Mouse (Mus musculus) adrenal gland, postnatal 25 days (tissue): Measurements from ENCODE around the gene Fbxl2. TPM values are rescaled to one million over a fixed set of nuclear protein-coding genes. Genes with fewer than 3 reads are reported as not detected.

Source experiments
- DNase-seq: peaks from one replicate; pipeline ENCODE4 v3.0.0; 2021; ENCODE audit warnings: mixed read lengths
- total RNA-seq: library from RNA; stranded (reverse); gene quantifications from 2 replicates; pipeline ENCODE4 v1.2.3, GENCODE M21; 2021

Gene Fbxl2
- total RNA-seq, 1 experiment from 2014 or later = 2.7 TPM

DNA sequence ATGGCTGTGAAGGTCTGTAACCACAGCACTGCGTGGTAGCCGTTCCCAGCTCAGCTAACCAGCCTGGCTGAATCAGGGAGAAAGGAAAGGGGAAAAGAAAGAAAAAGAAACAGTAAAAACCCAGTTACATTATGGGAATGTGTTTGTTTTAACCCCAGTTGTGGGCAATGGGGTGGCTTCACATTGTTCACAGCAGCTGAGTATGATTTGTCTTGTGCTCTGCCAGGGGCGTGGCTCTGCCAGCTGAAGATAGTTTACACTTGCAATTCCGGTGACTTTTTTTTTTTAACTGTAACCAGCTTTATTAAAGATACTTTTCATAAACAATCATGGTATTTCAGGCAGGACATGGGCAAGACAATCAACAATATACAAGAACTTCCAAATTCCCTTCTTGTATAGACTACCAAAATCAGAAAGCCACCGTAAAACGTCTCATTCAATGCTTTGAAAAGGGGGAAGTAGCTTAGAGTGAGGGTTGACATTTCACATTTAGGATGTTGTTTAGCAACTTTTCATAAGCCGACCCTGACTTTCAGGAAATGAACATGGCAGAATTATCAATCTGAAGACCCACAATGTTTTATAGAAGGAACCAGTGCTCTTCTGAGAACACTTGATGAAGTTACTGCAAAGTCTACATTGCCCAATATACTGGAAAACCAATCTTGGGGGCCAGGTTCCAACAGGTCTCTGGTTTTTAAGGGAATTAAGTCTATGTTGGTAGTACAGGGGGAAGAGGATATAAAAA, 26.8 kb downstream of the Fbxl2 start:
- no peak for DNase-seq

DNA sequence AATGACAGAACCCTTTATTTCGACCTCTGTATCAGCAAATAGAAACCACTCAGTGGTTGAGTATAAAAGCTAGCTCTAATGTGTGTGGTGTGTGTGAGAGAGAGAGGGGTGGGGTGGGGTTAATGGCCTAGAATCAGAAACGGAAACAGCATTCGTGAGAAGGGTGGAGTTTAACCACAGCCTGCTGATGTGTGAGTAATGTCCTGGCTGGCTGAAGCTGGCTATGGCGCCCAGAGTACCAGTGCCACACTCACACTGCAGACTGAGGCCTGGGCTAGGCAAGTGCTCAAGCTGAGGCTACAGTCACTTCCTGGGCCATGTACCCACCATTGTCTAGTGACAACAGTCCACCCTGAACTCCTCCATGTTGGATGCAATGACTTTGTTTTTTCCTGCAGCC, 29.6 kb downstream of the Fbxl2 start:
- DNase-seq = no peak

DNA sequence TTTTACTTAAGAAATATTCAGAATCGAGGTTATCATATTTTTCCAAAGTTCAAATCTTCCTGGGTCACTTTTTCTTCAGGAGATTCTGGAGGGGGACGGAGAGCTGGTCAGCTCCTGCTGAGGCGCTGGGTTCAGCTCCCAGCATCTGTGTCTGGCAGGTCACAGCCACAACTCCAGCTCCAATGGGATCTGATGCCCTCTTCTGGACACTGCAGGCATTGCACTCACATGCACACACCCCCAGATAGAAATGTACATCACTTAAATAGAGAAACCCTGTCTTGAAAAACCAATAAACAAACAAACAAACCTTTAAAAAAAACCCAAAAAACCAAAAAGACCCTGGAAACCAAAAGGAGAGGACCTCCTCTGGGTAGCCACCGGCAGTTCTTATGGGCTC, 30.3 kb downstream of the Fbxl2 start:
- no peak for DNase-seq

DNA sequence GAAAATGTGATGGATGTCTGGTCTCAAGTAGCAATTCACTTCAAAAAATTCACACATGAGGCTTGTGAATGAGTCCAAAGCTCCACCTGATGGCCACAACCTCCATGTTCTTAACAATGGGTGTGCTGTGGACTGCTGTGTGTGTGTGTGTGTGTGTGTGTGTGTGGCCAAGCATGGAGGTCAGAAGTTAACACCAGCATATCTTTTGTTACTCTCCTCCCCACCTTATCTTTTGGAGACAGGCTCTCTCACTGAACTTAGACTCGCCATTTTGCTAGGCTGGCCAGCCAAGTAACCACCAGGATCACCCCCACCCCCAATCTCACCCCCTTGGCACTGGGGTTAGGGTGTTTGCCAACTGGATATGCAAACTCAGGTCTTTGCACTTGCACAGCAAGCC, 32.0 kb downstream of the Fbxl2 start:
- no peak for DNase-seq

DNA sequence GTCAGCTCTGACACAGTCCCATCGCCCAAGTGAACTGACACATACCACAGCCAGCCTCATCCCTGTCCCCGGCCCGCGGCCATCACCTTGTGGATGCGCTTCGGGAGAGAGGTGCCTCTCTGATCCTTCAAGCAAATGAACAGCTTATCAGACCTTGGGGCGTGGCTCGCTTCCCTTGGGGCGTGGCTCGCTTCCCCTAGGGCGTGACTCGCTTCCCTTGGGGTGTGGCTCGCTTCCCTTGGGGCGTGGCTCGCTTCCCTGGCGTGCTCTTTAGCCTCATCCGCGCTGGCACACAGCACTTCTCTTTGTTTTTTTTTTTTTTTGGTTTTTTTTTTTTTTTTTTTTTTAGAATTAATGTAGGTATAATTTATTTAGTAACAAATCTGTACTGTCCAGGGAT, 34.8 kb downstream of the Fbxl2 start:
- no peak for DNase-seq

DNA sequence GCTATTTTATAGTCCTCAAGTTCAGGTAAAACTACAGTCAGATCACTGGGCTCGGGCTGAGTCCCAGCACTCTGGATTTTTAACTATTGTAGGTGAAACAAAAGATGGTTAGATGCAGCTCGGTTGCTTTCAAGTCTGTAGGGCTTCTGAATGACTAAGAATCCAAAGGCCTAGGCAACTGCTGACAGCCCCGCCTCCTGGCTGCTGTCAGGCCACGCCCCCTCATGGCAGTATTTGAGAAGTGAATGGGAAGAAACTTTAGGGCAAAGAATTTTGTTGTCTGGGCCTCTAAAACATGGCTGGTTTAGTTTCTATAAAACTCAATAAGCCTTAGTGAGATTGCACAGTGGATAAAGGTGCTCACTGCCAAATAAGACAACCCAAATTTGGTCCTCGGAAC, 36.5 kb downstream of the Fbxl2 start:
- no peak for DNase-seq

DNA sequence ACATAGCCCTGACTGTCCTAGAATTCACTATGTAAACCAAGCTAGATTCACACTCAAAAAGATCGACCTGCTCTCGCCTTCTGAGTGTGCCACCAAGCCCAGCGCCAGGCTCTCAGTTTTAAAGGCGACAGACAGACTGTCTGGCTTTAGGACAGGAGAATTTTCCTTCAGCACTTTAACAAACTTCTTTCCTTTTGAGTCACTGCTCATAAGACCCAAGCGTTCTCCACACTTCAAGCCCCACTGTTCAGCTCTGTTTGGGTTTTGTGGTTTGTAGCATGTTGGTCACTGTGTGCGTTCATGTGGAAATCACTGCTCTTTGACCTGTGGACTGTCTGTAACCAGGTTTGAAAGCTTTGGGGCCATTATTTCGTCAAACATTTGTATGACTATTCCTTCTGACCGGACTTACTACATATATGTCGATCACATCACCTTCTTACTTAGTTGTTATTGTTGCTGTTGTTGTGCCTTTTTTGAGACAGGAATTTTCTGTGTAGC, 38.1 kb downstream of the Fbxl2 start:
- DNase-seq = no peak

DNA sequence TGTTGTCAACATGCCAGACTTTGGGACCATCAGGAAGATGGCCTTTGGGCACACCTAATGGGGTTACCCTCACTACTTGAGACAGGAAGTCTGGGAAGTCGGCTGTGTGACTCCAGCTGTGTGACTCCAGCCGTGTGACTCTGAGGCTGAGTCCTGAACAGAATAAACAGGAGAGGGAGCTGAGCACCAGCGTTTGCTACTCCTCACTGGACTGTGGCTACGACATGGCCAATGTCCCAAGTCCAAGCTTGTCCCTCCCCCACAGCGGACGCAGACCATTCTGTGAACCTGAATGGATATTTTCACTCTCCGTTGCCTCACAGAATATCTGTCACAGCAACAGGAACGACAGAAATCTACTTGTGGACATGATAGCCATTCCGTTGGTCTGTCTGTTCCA, 39.2 kb downstream of the Fbxl2 start:
- no peak for DNase-seq

DNA sequence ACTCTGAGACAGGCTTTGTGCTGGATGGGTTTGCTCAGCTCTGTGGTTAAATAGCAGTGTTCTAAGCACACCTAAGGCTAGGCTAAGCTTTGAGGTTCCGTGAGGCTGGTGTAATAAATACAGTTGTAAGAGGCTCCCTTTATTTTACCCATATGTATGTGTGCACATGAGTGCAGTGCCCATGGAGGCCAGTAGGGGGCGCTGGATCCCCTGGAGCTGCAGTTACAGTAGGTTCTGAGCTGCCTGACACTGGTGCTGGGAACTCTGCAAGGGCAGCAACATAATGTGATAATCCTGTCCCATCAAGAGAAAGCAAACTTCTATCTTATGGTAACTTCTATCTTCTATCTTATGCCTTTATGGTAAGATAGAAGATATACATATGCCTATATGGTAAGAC, 47.7 kb downstream of the Fbxl2 start:
- no peak for DNase-seq

DNA sequence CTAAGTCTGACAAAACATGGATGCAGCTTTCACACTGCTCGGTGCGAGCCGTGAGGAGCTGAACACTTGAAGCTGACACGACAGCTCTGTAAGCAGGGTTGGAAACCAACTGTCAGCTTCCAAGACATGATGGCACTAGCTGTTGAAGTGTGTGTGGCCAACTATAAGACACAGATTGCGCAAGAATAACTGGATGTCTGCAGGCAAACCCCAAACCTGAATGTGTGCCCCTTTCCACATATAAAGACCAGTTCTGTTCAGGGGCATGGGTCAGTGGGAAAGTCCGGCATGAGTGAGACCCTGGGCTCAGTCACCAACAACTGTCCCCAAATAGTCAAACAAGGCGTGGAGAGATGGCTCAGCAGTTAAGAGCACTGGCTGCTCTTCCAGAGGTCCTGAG, 53.2 kb downstream of the Fbxl2 start:
- DNase-seq = no peak

DNA sequence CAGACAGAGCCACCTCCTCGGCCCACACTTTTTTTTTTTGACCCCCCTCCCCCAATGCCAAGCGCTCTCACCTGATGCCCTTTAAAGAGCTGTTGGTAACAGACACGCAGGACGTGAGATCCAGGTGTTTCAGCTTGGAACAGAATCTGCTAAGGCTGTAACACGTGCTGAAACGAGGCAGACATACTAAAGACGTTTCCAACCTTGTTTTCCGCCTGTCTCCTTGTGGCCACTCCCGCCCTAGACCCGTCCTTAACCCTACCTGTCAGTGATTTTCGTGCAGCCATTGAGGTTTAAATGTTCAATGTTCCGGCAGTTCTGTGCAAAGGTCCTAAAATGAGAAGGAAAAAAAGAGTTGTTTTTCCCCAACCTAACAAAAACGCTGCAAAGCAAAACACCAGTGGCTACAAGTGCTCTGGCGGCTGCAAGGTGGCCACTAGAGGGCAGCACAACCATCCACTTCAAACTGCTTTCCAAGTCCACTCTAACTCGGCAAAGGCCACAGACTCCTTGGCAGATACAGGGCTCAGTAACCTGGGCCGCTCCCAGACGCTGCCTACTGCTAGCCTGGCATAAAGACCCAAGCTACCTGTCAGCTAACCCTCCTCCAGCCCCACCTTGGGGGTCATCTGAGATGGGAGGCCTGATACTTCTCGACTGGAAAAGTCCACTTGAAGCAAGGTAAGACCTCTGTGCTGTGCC, 55.3 kb downstream of the Fbxl2 start:
- DNase-seq = peak; percentile 84

DNA sequence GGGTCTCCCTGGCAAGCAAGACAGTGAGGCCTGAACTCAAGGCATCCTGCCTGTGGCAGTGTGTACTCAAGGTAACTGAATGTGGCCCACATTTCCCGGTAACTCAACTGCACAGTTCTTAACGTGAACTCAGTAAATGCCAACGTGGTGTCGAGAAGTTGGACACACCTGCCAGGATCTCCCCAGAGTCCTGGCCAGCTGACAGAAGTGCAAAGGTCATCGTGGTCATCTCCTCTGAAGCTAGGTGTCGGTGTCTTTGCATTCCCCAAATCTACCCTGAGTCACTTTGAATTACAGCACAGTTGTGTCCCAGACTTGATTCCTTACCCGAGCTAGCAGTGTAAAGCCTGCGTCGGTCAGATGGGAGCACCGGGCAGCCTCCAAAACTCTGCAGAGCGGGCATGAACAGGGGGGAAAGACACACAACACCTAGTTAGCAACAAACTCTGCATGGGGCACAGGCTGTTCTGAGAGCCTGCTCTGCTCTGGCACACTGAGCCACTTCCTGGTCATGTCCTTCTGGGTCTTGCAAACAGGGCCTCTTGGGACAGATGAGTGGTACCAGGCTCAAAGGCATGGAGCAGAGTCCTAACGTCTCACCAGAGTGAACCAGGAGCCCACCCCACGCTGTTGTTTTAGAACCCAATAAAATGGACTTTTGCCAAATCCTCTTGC, 60.9 kb downstream of the Fbxl2 start:
- DNase-seq = no peak

DNA sequence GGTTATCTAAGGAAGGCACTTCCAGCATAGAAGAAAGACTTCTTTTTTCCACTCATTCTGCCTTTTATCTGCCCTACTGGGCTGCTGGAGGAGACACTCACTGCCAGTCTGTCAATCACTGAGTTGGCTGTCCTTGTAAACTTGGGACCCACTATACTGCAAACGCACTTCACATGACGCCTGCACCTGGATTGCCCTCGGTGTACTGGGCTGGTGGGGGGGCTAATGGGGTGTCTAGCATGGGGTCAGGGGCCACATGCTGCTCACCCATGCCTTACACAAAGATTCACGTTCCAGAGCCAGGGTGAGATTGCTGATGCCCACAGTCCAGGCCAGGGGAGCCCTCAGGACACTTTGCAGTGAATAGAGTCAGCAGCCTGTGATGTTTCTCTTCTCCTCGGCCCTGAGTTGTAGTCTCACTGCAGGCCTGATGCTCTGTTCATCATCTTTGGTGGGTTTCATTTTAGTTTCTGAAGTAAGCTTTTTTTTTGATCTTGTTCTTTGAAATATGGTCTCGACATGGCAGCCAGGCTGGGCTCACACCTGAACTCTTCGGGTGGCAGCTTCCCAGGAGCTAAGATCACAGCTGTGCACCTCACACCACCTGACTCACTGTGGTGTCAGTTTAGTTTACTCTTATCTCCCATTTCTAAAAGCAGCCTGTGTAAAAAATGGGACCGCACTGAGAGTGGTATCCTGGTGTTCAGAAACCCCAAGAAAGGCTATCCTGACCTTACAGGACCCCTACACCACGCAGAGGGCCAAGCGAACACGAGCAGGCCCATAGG, 62.9 kb downstream of the Fbxl2 start:
- DNase-seq = no peak

DNA sequence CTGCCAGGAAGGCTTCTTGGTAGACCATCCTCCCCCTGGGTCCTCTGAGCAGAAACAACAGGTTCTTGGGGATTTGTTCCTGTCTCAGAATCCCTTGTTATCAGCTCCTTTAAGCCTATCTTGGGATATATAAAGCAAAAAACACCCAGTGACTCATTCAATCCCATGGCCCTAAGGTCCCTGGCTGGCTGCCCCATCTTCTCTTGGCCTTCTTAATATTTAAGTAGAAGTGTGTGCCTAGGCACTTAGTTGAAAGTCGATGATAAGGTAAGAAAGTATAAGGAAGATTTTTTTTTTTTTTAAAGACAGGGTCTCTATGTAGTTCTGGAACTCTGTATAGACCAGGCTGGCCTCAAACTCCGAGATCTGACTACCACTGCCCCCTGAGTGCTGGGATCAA, 63.5 kb downstream of the Fbxl2 start:
- no peak for DNase-seq

DNA sequence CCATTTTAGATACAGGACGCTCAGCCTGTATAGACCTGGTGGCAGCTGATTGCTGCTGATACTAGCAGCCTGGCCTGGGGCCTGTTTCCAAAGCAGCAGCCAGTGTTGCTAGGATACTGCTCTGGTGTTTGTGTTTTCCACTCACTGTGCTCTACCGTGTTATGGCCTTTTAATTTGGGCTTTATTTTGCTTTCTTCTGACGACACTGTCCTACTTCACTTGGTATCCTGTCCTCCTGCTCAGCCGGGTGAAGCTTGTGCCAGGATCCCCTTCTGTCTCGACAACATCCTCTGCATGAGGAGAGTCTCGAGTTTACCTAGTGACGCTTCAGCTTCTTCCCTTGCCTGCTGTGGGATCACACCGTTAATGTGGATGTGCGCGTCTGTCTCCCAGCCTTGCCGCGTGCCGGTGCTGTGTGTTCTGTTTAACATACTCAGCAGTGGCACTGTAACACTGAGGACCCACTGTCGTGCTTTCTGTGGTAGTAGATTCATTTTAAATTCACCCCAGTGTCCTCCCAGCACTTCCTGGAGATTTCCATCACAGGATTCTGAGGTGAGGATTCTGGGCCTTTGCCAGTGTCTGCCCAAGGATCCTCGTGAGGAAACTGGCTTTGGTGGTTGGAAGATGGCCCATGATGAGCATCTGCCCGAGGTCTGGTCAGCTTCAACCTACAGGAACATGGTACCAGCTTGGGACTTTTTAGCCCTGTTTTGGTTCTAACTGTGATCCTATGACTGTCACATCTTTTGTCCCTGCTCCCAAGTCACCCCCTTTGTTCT, 64.7 kb downstream of the Fbxl2 start:
- no peak for DNase-seq

DNA sequence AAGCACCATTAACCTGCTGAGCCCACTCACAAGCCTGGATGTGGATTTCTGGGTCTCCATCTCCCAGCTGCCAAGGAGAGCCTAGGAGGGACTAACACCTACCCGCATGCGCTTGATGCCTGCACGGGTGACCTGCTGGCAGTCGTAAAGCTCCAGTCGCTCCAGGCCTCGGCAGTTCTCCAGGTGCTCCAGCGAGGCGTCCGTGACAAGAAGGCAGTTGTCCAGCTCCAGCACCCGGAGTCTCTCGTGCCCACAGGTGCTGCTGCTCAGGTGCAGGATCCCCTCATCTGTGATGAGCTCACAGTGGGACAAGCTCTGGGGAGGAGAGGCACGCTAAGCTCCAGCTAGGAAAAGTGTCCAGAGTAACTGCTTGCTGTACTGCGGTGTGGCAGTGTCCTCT, 66.6 kb downstream of the Fbxl2 start:
- no peak for DNase-seq

DNA sequence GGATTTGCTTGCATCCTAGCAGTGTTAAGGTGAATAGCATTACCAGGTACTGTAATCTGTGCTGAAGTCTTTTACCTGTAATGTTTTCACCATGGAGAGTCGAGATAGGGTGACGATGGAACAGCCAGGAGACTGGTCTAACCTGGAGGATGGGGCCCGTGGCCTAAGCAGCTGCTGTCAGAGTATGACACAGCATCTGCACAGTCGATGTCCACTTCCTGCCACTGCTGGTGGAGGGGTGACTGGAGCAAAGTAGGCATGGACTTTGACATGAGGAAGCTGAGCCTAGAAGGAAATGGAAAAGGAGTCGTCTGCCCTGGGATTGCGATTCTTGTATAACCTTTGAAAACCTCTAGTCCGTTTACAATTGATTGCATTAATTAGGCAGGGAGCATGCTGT, 67.3 kb downstream of the Fbxl2 start:
- no peak for DNase-seq

DNA sequence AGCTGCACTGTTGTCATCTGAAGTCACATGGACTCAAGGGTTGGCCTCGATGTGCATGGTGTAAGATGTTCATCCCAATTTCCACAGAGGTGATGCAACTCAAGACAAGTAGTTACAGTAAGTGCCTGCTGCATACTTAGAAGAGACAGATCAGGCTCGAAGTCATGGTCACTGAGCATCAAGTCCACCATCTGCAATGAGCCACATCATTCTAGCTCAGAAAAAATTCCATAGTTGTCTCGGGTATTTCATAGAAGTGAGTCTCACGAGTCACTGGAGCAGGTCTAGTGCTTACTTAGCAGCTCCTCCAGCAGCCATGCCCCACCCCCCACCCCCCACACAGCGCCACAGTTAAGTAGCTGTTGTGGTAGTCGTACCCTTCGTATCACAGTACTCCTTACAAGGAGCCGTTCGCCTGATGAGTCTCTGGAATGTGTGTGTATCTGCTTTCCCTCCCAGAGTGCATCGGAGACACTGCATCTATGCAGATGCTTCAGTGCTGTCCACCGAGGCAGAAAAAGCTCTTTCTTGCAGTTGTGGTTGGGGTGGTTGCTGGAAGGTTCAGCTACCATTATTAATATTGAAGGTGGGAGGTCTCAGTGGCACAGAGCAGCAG, 68.7 kb downstream of the Fbxl2 start:
- no peak for DNase-seq

DNA sequence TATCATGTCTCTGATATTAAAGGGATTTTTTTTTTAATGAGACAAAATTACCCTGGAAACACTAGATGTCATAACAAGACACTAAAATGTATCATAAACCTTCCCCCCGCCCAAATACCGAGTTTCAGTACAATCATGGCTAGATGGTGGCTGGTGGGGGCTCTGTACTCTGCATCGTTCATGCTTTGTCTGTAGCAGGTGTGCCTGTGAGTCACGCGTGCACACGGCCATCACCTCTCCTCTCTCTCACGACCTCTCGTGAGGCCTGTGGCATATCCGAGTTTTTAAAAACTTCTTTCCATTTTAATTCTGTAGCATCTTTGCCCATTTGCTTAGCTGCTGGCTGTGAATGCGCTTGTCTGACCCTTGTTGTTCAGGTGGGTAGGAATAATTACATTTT, 69.7 kb downstream of the Fbxl2 start:
- DNase-seq = no peak

DNA sequence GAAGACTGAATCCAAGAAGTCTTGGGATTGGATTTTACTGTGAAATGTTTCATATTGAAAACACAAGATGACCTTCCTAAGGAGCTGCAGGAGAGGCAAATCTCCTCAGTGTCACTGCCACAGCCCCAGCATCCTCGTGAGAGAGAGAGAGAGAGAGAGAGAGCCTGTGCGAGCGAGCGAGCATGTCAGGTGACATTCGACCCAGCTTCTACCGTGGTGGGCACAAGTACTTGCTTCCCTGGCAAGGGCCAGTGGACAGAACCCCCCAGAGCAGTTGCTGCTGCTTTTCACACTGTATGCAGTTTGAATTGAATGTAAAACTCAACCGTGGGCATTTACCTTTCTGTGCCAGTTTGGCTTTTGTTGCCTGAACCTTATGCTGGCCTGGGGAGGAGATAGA, 70.5 kb downstream of the Fbxl2 start:
- DNase-seq = no peak

DNA sequence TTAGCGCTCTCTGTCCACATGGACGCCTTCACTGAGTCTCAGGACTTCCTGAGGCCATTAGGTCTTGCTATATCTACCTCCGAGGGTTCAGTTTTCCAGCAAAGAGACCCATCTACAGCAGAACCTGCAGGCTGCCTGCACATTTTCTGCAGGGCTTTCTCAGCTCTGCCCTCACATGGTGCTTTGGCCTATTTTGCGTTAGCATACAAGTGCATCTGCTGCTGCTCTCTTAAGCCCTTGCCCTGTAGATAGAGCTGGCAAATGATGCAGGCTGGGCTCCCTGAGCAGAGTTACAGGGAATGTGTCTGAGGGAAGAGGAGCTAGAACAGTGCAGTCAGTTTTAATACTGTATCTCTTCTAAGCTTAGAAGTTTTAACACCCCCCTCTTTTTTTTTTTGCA, 71.0 kb downstream of the Fbxl2 start:
- no peak for DNase-seq
